Mouse (Mus musculus): ENCODE measurements around the gene Morc3.

Morc3 gene

GRCm38 (mm10) chr16:93884086-93884721, 52.3 kb downstream of the Morc3 start:
- DNase-seq, result peak; percentile 32

GRCm38 (mm10) chr16:93884722-93885113, 52.8 kb downstream of the Morc3 start:
- DNase-seq, result no peak

- DNase-seq, result no peak
Observed at GRCm38 (mm10) chr16:93888481-93888880, 56.6 kb downstream of the Morc3 start.

GRCm38 (mm10) chr16:93890948-93891604, 59.2 kb downstream of the Morc3 start:
- DNase-seq, result no peak

- DNase-seq, result no peak
Observed at GRCm38 (mm10) chr16:93893285-93893684, 61.4 kb downstream of the Morc3 start.

GRCm38 (mm10) chr16:93903027-93903426, 71.1 kb downstream of the Morc3 start:
- no peak for DNase-seq

GRCm38 (mm10) chr16:93906156-93907014, 74.5 kb downstream of the Morc3 start:
- DNase-seq, result peak; percentile 46

- DNase-seq, result no peak
Observed at GRCm38 (mm10) chr16:93907761-93908160, 75.8 kb downstream of the Morc3 start.

GRCm38 (mm10) chr16:93908196-93908595, 76.3 kb downstream of the Morc3 start:
- DNase-seq, result no peak

- no peak for DNase-seq
Observed at GRCm38 (mm10) chr16:93909936-93910335, 78.0 kb downstream of the Morc3 start.

- DNase-seq, result no peak
Observed at GRCm38 (mm10) chr16:93910735-93911665, 79.1 kb downstream of the Morc3 start.

GRCm38 (mm10) chr16:93912158-93912557, 80.2 kb downstream of the Morc3 start:
- no peak for DNase-seq

- no peak for DNase-seq
Observed at GRCm38 (mm10) chr16:93912808-93913207, 80.9 kb downstream of the Morc3 start.

GRCm38 (mm10) chr16:93913881-93914576, 82.1 kb downstream of the Morc3 start:
- DNase-seq, result no peak

- no peak for DNase-seq
Observed at GRCm38 (mm10) chr16:93915338-93915849, 83.5 kb downstream of the Morc3 start.

GRCm38 (mm10) chr16:93917712-93918678, 86.1 kb downstream of the Morc3 start:
- DNase-seq, result peak; percentile 72

GRCm38 (mm10) chr16:93918679-93919060, 86.7 kb downstream of the Morc3 start:
- DNase-seq, result no peak

- DNase-seq, result no peak
Observed at GRCm38 (mm10) chr16:93919189-93919588, 87.3 kb downstream of the Morc3 start.

- no peak for DNase-seq
Observed at GRCm38 (mm10) chr16:93920673-93921072, 88.8 kb downstream of the Morc3 start.

- DNase-seq, result no peak
Observed at GRCm38 (mm10) chr16:93922835-93923389, 91.0 kb downstream of the Morc3 start.
